ENCODE assay signal across 8 mouse cellular contexts in the genomic region with DNA sequence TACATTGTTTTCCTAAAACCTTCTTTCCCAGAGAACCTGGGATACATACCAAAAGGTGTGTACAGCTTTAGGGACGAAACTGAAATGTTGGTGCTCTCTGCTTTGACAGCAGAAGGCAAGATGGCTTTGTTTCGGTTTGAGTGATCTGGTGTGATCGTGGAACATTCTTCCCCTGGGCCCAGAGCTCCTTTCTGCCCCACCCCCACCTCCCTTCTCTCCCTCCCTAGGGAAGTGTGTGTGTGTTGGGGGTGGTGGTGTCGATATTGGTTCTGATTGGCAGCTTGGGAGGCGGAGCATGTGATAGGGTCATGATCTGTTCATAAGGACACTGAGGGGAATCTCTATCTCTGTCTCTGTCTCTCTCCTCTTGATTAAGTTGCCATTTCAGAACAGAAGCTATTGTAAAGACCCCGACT.
DNase-seq lines count a peak whose midpoint lies in the region; ATAC-seq lines count a peak whose summit lies in the region.
"Had no signal": no experiment of that assay in that cellular context is flagged by ENCODE, and none has a peak within 500 bp of the region (broad histone marks: within the 10 kb centered on the region; RNA-seq: fewer than 3 reads in every experiment).

No protein-coding gene starts in this region.

- H3K9me3 ChIP-seq in liver, embryonic 11.5 days (ENCODE audit: control insufficient read depth, low read length) = no peaks in the 10 kb centered on the region
- H3K9me3 ChIP-seq in liver, embryonic 12.5 days (replicated peaks) = no peaks in the 10 kb centered on the region
- H3K9me3 ChIP-seq in forebrain, embryonic 11.5 days (ENCODE audit: control insufficient read depth, low read length) = no peaks in the 10 kb centered on the region
- no peaks in the 10 kb centered on the region for H3K9me3 ChIP-seq in midbrain, embryonic 14.5 days (ENCODE audit: control insufficient read depth, low read length)

- peak overlapping the region; percentile 28 for H3K4me2 ChIP-seq in liver, embryonic 11.5 days
- H3K4me2 ChIP-seq in liver, embryonic 12.5 days = no peak overlapping the region
- no peak overlapping the region for H3K4me2 ChIP-seq in forebrain, embryonic 11.5 days (ENCODE audit: low read depth, low read length, severe bottlenecking)
- peak overlapping the region; percentile 12; the same call in 1 of the 2 replicates for H3K4me2 ChIP-seq in midbrain, embryonic 14.5 days (ENCODE audit: low read length)

- no peak for ATAC-seq in liver, embryonic 11.5 days (replicated peaks; ENCODE audit: low FRiP score)
- no peak for ATAC-seq in liver, embryonic 12.5 days
- no peak for ATAC-seq in forebrain, embryonic 11.5 days (replicated peaks; ENCODE audit: low FRiP score)
- no peak for ATAC-seq in midbrain, embryonic 14.5 days (ENCODE audit: low FRiP score, low TSS enrichment)

- H3K36me3 ChIP-seq in liver, embryonic 11.5 days (ENCODE audit: control insufficient read depth, insufficient read depth, low read length) = no peaks in the 10 kb centered on the region
- no peaks in the 10 kb centered on the region for H3K36me3 ChIP-seq in liver, embryonic 12.5 days
- no peaks in the 10 kb centered on the region for H3K36me3 ChIP-seq in forebrain, embryonic 11.5 days (ENCODE audit: control insufficient read depth, insufficient read depth, low read length)
- no peaks in the 10 kb centered on the region for H3K36me3 ChIP-seq in midbrain, embryonic 14.5 days (ENCODE audit: control insufficient read depth, insufficient read depth, low read length)

- H3K9ac ChIP-seq in liver, embryonic 11.5 days (ENCODE audit: low read depth, low read length) = no peak overlapping the region
- no peak overlapping the region for H3K9ac ChIP-seq in liver, embryonic 12.5 days
- no peak overlapping the region; the same call in 1 of the 2 replicates for H3K9ac ChIP-seq in forebrain, embryonic 11.5 days (ENCODE audit: low read length)
- 0 out of 2 replicates have a peak overlapping the region, but pooled peaks have one; percentile 1 for H3K9ac ChIP-seq in midbrain, embryonic 14.5 days (replicated peaks; ENCODE audit: low read length)

- peaks cover 4% of the 10 kb centered on the region; the same call in 1 of the 2 replicates for H3K27me3 ChIP-seq in liver, embryonic 11.5 days (replicated peaks; ENCODE audit: control insufficient read depth, insufficient read depth, low read length)
- peaks cover 30% of the 10 kb centered on the region for H3K27me3 ChIP-seq in liver, embryonic 12.5 days (replicated peaks)
- H3K27me3 ChIP-seq in forebrain, embryonic 11.5 days (ENCODE audit: control insufficient read depth, insufficient read depth, low read length) = no peaks in the 10 kb centered on the region
- H3K27me3 ChIP-seq in midbrain, embryonic 14.5 days (ENCODE audit: control insufficient read depth, insufficient read depth, low read length) = no peaks in the 10 kb centered on the region

- WGBS in liver, embryonic 11.5 days = 42% methylated on average over 6 of the region's 6 CpGs
- 37% methylated on average over 6 of the region's 6 CpGs for WGBS in liver, embryonic 12.5 days (ENCODE audit: insufficient replicate concordance)
- WGBS in forebrain, embryonic 11.5 days = 52% methylated on average over 6 of the region's 6 CpGs
- WGBS in midbrain, embryonic 14.5 days = 23% methylated on average over 6 of the region's 6 CpGs

- no peak for DNase-seq in liver, embryonic 11.5 days (ENCODE audit: low spot score)
- DNase-seq in embryo, embryonic 11 days = peak; percentile 38
- DNase-seq in forebrain, embryonic 11.5 days (ENCODE audit: low spot score) = no peak
- DNase-seq in midbrain, embryonic 14.5 days = no peak
- no peak for DNase-seq in gastrocnemius, adult 8-10 months (ENCODE audit: low spot score in 2 of 2)
- no peak for DNase-seq in spleen, postnatal 4 days (ENCODE audit: low spot score in 2 of 2)

- peaks cover 8% of the 10 kb centered on the region for H3K4me1 ChIP-seq in liver, embryonic 11.5 days (replicated peaks; ENCODE audit: control insufficient read depth, insufficient read depth, low read length)
- peaks cover 11% of the 10 kb centered on the region; the same call in 1 of the 2 replicates for H3K4me1 ChIP-seq in liver, embryonic 12.5 days
- peaks cover 16% of the 10 kb centered on the region; the same call in 1 of the 2 replicates for H3K4me1 ChIP-seq in forebrain, embryonic 11.5 days (replicated peaks; ENCODE audit: control insufficient read depth, insufficient read depth, low read length)
- peaks cover 27% of the 10 kb centered on the region for H3K4me1 ChIP-seq in midbrain, embryonic 14.5 days (ENCODE audit: control insufficient read depth, insufficient read depth, low read length)

- H3K27ac ChIP-seq in liver, embryonic 11.5 days (ENCODE audit: low read depth, low read length) = no peak overlapping the region
- H3K27ac ChIP-seq in liver, embryonic 12.5 days = no peak overlapping the region
- peak overlapping the region; percentile 34; the same call in 1 of the 2 replicates for H3K27ac ChIP-seq in forebrain, embryonic 11.5 days (ENCODE audit: low read depth, low read length)
- no peak overlapping the region for H3K27ac ChIP-seq in midbrain, embryonic 14.5 days (replicated peaks; ENCODE audit: low read depth, low read length)
- H3K27ac ChIP-seq: heart, adult 2 months had no signal

- no peak overlapping the region for H3K4me3 ChIP-seq in liver, embryonic 11.5 days (ENCODE audit: low read depth, low read length)
- H3K4me3 ChIP-seq in liver, embryonic 12.5 days = no peak overlapping the region
- no peak overlapping the region for H3K4me3 ChIP-seq in forebrain, embryonic 11.5 days (ENCODE audit: low read depth, low read length)
- H3K4me3 ChIP-seq in midbrain, embryonic 14.5 days (replicated peaks; ENCODE audit: low read depth, low read length) = no peak overlapping the region
- H3K4me3 ChIP-seq: heart, adult 2 months had no signal

Comparison
In these comparisons a context has a peak if more than half of its experiments do, and no peak if none do; other contexts are left out.
1. H3K4me2 ChIP-seq: peak in liver, embryonic 11.5 days (single experiment) and midbrain, embryonic 14.5 days (single experiment); none in liver, embryonic 12.5 days (single experiment) and forebrain, embryonic 11.5 days (single experiment).